Mouse (Mus musculus) intestine, embryonic 16.5 days (tissue): ENCODE data around the gene Hspa13. TPM values are rescaled to one million over a fixed set of nuclear protein-coding genes. Genes with fewer than 3 reads are reported as not detected.

Experiments
- ATAC-seq: fragments of 200-750 bp; cut with Nextera tagmentation; 2 replicates; pipeline ENCODE4 v1.8.0; 2017; ENCODE audit warnings: moderate TSS enrichment, moderate library complexity
- H3K27ac ChIP-seq: fragments of 300-500 bp; sonication (generic); 2 replicates; pipeline ENCODE4 v1.5.1; 2014; ENCODE audit warnings: mild to moderate bottlenecking, low read length
- H3K27me3 ChIP-seq: fragments of 300-500 bp; sonication (generic); replicated peaks from 2 replicates; pipeline ENCODE4 v1.6.1; 2014; ENCODE audit warnings: low read length, control low read depth, mixed read lengths; ENCODE audit not compliant: control insufficient read depth, insufficient read depth
- H3K36me3 ChIP-seq: fragments of 300-500 bp; sonication (generic); 2 replicates; pipeline ENCODE4 v1.6.1; 2014; ENCODE audit warnings: low read length, control low read depth; ENCODE audit not compliant: control insufficient read depth, insufficient read depth
- H3K4me1 ChIP-seq: fragments of 300-500 bp; sonication (generic); 2 replicates; pipeline ENCODE4 v1.6.1; 2014; ENCODE audit warnings: low read length, control low read depth, mixed read lengths; ENCODE audit not compliant: control insufficient read depth, insufficient read depth
- H3K4me2 ChIP-seq: fragments of 300-500 bp; sonication (generic); 2 replicates; pipeline ENCODE4 v1.6.1; 2014; ENCODE audit warnings: low read depth, low read length, control low read depth
- H3K4me3 ChIP-seq: fragments of 300-500 bp; sonication (generic); 2 replicates; pipeline ENCODE4 v1.5.1; 2014; ENCODE audit warnings: mild to moderate bottlenecking, low read length
- H3K9ac ChIP-seq: fragments of 300-500 bp; sonication (generic); 2 replicates; pipeline ENCODE4 v1.6.1; 2014; ENCODE audit warnings: low read depth, low read length
- H3K9me3 ChIP-seq: fragments of 300-500 bp; sonication (generic); 2 replicates; pipeline ENCODE4 v1.6.1; 2016; ENCODE audit warnings: low read length, control low read depth; ENCODE audit not compliant: control insufficient read depth
- WGBS: fragments of 180-500 bp; shearing (Covaris S2); extraction: QIAGEN DNeasy Blood & Tissue Kit; methylation state at CpG from one replicate; pipeline ENCODE4 v1.1.7; 2014; 5-methylcytosine and 5-hydroxymethylcytosine counted together
- microRNA-seq: library from miRNA; unstranded; fragments of <30 nt; microRNA quantifications from one replicate; pipeline ENCODE4, GENCODE M21; 2016
- polyA plus RNA-seq: library from polyadenylated mRNA; unstranded; fragments of >200 nt; fragmentation: Nextera tagmentation; extraction: Ambion mirVana; gene quantifications from 2 replicates; pipeline ENCODE4 v1.2.1, GENCODE M21; 2015

The Hspa13 gene
- polyA plus RNA-seq, 1 experiment from 2014 or later = 21.1 TPM

- WGBS = 14% methylated on average over 2 of the region's 2 CpGs
- Histone ChIP-seq H3K9ac (no peak overlapping the region), H3K4me2 (no peak overlapping the region), H3K4me1 (no peaks in the 10 kb centered on the region), H3K4me3 (no peak overlapping the region), H3K9me3 (no peaks in the 10 kb centered on the region), H3K27me3 (no peaks in the 10 kb centered on the region), H3K36me3 (no peaks in the 10 kb centered on the region), H3K27ac (no peak overlapping the region)
- ATAC-seq = no peak
Measured at GRCm38 (mm10) chr16:75696176-75696575, 70.7 kb downstream of the Hspa13 start.

Small RNA genes lying within 50 kb of the gene (microRNA-seq; reads per million reads assigned to microRNA genes)
- gene Gm22923 = not detected

Other genes with a start within 250 kb of the Hspa13 start
- not detected in 2 replicates for gene Lipi, start 181.0 kb downstream of the Hspa13 start, polyA plus RNA-seq
- gene Rbm11, start 174.3 kb downstream of the Hspa13 start, polyA plus RNA-seq = 0.20 and 0.31 TPM in 2 replicates